Mouse (Mus musculus): ENCODE measurements around the gene Baz2b.
"Not testable (repeated sequence)": the region's sequence is repeated elsewhere in the genome, so short reads cannot be mapped to it uniquely, and the experiment has no call there.

The Baz2b gene

GRCm38 (mm10) chr2:60200667-60201066 is 9.0 kb downstream of the Baz2b start:
- DNase-seq (ENCODE audit: low spot score in 2 of 2), result no peak

GRCm38 (mm10) chr2:60200051-60200562 is 9.5 kb downstream of the Baz2b start:
- no peak for DNase-seq (ENCODE audit: low spot score in 2 of 2)

- DNase-seq (ENCODE audit: low spot score in 2 of 2), result no peak
These were observed 12.8 kb downstream of the Baz2b start for GRCm38 (mm10) chr2:60196841-60197240.

DNA sequence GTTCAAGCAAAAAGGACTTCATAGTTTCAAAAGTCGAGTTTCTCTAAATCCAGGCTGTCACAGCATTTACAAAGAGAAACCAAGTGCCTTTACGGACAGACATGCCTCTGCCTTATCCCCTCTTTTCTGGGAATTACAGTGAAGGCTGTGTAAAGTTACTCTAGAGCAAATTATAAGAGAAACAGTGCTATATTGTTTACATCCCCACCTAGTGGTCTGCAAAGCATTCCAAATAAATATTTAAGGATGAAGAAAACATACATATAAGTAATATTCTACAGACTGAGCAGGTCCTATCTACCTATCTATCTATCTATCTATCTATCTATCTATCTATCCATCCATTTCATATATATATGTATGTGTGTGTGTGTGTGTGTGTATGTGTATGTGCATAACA is 27.9 kb downstream of the Baz2b start:
- no peak for DNase-seq (ENCODE audit: low spot score in 2 of 2)

DNA sequence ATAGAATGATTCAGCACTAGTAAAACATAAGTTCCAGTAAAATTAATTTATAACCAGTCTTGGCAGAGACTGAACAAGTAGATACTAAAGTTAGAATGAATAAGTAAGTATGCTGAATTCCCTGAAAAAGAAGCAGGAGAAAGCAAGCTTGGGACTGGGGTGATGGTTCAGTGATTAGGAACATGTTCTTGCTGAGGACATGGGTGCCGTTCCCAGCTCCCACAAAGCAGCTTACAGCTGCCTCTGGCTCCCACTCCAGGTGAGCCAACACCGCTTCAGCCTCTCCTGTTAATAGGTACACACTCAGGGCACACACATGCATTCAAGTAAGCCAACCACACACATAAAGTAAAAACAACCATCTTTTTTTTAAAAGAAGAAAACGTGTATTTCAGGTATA is 32.1 kb downstream of the Baz2b start:
- no peak for DNase-seq (ENCODE audit: low spot score in 2 of 2)

DNA sequence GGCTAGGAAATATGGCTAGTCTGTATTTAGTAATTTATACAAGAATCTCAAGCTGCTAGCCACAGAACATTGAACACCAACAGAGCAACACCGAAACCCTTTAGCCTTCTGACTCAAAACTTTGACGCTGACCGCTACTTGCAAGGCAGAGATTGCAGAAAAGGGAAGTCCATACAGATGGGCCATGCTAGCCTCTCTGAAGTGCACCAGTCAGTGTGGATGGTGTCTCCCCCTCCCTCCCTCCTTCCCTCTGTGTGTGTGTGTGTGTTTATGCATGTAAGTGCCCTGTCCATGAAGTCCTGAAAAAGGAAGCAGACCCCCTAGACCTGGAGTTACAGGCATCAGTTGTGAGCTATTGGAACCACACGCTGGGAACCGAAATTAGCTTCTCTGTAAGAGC is 33.6 kb downstream of the Baz2b start:
- DNase-seq (ENCODE audit: low spot score in 2 of 2), result no peak

DNA sequence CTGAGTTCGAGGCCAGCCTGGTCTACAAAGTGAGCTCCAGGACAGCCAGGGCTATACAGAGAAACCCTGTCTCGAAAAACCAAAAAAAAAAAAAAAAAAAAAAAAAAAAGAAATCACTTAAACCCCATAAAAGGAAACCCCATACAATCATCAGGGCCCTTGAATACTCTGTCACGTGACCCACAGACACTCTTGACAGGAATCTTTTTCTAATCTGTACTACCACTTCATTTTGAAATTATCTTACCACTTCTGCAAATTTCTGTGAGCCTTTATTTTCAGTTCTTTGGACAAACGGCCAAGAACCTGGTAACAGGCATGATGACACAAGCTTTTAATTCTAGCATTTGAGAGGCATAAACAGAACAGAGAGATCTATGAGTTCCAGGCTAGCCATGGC is 34.6 kb downstream of the Baz2b start:
- DNase-seq (ENCODE audit: low spot score in 2 of 2), result no peak

DNA sequence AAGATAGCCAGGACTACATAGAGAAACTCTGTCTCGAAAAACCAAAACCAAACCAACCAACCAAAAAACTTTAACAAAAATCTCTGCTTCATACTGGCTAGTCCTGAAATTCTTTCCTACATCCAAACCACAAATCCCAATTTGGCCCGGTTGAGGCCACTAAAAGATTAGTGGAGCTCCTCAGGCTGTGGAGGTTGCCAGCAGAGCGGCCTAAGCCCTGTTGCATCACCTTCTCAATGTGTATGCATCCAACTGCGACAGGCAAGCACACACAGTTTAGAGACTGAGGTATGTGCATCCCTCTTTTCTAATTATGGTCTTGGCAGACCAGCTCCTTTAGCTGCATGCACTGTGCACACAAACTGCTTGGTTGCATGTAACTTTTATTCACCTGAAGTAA is 36.0 kb downstream of the Baz2b start:
- DNase-seq (ENCODE audit: low spot score in 2 of 2), result no peak

DNA sequence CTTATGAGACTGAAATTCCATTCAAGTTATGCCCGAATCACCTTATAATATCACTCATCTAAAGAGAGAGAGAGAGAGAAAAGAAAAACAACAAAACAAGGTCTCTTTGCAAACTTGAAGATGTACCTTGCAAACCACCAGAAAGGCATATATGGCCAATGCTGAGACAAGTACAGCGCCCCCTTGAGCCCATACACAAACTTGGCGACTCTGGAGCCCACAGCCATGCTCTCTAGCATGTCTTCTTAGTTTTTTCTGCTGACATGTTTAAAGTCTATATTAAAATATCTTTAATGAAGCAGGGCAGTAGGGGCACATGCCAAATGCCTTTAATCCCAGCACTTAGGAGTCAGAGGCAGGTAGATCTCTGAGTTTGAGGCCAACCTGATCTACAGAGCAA is 36.4 kb downstream of the Baz2b start:
- DNase-seq (ENCODE audit: low spot score in 2 of 2), result no peak

- DNase-seq (ENCODE audit: low spot score in 2 of 2), result no peak
These were observed 37.1 kb downstream of the Baz2b start for GRCm38 (mm10) chr2:60172531-60172914.

- peak; percentile 17 for DNase-seq (ENCODE audit: low spot score in 2 of 2)
These were observed 37.7 kb downstream of the Baz2b start for GRCm38 (mm10) chr2:60171786-60172530.

DNA sequence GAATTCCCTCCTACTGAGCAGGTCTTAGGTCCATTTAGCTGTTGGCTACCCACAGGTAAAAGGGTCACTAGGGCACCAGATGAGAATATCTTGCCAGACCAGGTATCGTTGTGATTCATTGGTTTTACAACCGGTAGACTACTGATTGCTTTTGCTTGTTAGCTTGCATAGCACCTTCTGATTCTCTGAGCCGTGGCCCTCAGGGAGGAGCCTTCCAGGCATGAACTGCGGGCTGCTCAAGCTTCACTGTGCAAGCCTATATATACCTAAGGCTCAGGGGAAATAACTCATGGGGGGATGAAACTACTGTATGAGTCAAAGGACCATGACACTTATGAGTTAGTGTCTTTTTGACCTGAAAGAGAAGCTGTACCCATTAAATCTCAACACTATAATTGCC is 42.8 kb downstream of the Baz2b start:
- DNase-seq (ENCODE audit: low spot score in 2 of 2), result no peak

DNA sequence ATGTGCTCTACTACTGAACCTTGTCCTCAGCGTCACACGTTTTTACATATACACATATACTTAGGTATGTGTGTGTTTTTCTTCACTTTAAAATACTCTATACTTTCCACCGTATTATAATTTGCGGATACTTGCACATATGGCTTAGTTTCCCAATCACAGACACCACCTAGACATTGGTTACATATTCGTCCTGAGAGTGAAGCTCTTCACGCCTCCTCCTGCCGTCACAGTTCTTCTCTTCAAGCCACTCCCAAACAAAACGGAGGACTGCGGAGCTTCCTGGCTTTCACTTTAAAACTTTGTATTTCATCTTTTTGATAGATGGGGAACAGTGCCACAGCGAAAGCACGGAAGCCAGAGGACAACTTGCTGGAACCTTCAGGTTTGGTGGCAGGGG is 44.0 kb downstream of the Baz2b start:
- DNase-seq (ENCODE audit: low spot score in 2 of 2), result no peak

GRCm38 (mm10) chr2:60163744-60164143 is 45.9 kb downstream of the Baz2b start:
- DNase-seq (ENCODE audit: low spot score in 2 of 2), result no peak

DNA sequence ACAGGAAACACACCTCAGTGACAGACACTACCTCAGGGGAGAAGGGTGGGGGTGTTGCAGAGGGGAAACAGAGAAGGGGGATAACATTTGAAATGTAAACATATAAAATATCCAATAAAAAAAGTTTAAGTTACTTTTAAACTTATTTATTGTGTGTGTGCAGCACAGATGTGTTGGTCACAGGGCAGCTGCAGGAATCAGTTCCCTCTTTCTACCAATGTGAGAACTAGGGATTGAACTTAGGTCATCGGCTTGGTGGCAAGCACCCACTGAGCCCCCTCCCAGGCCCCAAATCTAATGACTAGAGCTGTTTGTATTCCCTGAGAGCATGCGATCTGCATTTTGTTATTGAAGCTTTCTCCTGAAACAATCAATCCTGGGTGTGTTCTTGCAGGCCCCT is 57.2 kb downstream of the Baz2b start:
- no peak for DNase-seq (ENCODE audit: low spot score in 2 of 2)

- no peak for DNase-seq (ENCODE audit: low spot score in 2 of 2)
These were observed 61.0 kb downstream of the Baz2b start for GRCm38 (mm10) chr2:60148651-60149050.

DNA sequence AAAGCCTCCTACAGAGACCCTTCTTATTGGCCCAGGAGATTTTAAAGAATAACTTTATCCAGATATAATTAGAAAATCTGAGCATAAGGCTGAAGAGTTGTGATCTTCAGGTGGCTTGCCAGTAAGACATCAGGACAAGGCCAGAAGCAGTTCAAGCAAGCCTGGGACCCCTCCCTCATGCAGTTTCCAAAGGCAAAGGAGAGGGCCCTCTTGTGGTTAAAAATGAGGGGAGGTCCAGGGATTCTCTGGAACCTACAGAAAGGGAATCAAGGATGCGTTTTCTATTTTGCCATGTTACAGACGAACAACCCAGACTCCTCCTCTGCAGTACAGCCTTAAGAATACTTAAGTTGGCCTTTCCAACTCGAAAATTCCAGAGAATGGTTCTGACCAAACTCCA is 62.2 kb downstream of the Baz2b start:
- DNase-seq (ENCODE audit: low spot score in 2 of 2), result no peak

GRCm38 (mm10) chr2:60145742-60146141 is 63.9 kb downstream of the Baz2b start:
- DNase-seq (ENCODE audit: low spot score in 2 of 2), result peak in 1 of 2 experiments; percentile 16

- DNase-seq (ENCODE audit: low spot score in 2 of 2), result no peak
These were observed 66.3 kb downstream of the Baz2b start for GRCm38 (mm10) chr2:60143383-60143782.

DNA sequence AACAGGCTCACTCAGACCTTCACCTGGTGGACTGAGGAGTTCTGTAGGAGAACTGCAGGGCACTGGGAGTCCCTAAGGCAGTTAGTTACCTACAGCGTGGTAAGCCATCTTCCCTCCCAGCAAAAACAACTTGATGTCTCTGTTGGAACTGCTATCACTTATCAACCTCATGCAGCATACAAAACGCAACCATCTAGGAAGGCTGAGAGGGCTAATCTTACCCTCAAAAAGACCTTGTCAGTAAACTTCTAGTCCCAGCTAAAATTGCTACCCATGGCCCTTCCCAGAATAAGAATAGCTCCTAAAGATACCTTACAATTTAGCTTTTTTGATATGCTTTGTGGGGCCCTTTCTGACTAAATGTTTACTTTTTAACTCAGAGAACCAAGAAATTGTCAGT is 67.4 kb downstream of the Baz2b start:
- no peak for DNase-seq (ENCODE audit: low spot score in 2 of 2)

DNA sequence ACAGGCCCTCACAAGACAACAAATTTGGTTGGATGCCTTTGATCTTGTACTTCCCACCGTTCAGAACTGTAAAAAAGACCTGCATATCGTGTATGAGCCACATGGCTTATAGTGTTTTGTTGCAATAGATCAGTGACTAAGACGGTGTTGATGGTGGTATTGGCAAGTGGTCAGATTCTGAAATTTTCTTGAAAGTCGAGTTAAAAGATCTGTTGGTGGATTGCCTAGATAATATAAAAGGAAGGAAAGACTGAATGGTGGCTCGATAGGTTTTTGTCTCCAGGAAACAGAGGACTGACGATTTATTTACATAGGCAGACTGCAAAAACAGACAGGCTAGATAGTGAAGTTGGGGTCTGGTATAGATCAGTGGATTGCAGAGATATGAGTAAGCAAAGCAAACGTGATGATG is 70.9 kb downstream of the Baz2b start:
- DNase-seq (ENCODE audit: low spot score in 2 of 2), result no peak

DNA sequence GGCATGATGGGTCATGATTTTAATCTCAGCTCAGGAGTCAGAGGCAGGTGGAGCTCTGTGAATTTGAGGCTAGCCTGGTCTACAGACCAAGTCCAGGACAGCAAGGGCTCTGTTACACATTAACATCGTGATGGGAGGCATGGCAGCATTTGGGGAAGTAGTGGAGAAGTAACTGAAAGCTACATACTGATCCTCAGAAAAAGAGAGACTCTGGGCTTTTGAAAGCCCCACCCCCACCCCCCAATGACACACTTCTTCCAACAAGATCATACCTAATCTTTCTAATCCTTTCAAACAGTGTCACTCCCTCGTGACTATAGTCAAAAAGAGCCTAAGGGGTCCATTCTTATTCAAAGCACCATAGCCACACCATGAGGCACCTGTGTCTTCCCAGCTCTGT is 73.8 kb downstream of the Baz2b start:
- DNase-seq (ENCODE audit: low spot score in 2 of 2), result no peak

- DNase-seq (ENCODE audit: low spot score in 2 of 2), result not testable (repeated sequence)
These were observed 74.7 kb downstream of the Baz2b start for GRCm38 (mm10) chr2:60134958-60135357.

GRCm38 (mm10) chr2:60133072-60133471 is 76.6 kb downstream of the Baz2b start:
- no peak for DNase-seq (ENCODE audit: low spot score in 2 of 2)

All from frontal cortex, postnatal 36 days (tissue).